Comparison of ENCODE assay signal across 24 mouse cellular contexts in the genomic region with DNA sequence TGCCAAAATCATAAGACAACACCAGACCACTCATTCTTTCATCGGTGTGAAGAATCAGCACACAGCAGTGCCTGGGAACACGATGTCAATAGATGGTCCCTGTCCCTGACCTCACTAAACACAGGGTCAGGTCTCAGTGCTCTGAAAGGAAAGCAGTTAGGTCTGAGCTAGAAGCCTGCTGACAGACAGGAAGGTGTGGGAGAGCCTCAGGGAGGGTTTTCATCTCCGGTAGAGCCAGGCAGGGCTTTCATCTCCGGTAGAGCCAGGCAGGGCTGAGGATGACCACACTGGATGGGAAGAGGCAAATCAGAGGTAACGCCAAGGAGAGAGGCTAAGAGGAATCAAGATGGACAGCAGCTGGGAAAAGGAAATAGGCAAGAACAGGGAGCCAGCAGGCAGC. TPM values are rescaled to one million over a fixed set of nuclear protein-coding genes. Genes with fewer than 3 reads are reported as not detected.
DNase-seq lines count a peak whose midpoint lies in the region; TF ChIP-seq lines count a peak whose summit lies in the region.
"Had no signal": no experiment of that assay in that cellular context is flagged by ENCODE, and none has a peak within 500 bp of the region (broad histone marks: within the 10 kb centered on the region; RNA-seq: fewer than 3 reads in every experiment).

No protein-coding gene starts in this region.

- H3K4me1 ChIP-seq in bone marrow, adult 2 months (ENCODE audit: control insufficient read depth, insufficient read depth, low read length): peaks cover 14% of the 10 kb centered on the region
- H3K4me1 ChIP-seq in heart, adult 2 months (ENCODE audit: control insufficient read depth, insufficient read depth, low read length): no peaks in the 10 kb centered on the region
- H3K4me1 ChIP-seq: embryonic facial prominence, embryonic 12.5 days had no signal

- intact Hi-C loops in heart, adult 2 months (cut with DNase I): no loop called here

- TF ChIP-seq CTCF in bone marrow, adult 2 months (IDR thresholded peaks at IDR 0.05; ENCODE audit: control insufficient read depth, insufficient read depth, low read length): no peak
- TF ChIP-seq CTCF in heart, adult 2 months (IDR thresholded peaks at IDR 0.05): no peak

- peak overlapping the region; percentile 53 for H3K4me3 ChIP-seq in bone marrow, adult 2 months (replicated peaks; ENCODE audit: control insufficient read depth, low read depth, low read length)
- H3K4me3 ChIP-seq in heart, adult 2 months: no peak overlapping the region
- H3K4me3 ChIP-seq: embryonic facial prominence, embryonic 12.5 days; heart, embryonic 15.5 days; kidney, embryonic 15.5 days; limb, embryonic 15.5 days; liver, embryonic 15.5 days; midbrain, embryonic 10.5 days; myocyte had no signal

- no peak for TF ChIP-seq EP300 in heart, adult 2 months (IDR thresholded peaks at IDR 0.05; ENCODE audit: insufficient read depth, low read depth, low read length)

- no peaks in the 10 kb centered on the region for H3K79me2 ChIP-seq in heart, adult 2 months (replicated peaks; ENCODE audit: control insufficient read depth, insufficient read depth, low read length)

- 23% methylated on average over 5 of the region's 5 CpGs for WGBS in bone marrow, adult 2 months
- 44% methylated on average over 5 of the region's 5 CpGs for WGBS in heart, adult 2 months

- no peak overlapping the region for H3K9ac ChIP-seq in heart, adult 2 months (ENCODE audit: low read depth, low read length)
- H3K9ac ChIP-seq: embryonic facial prominence, embryonic 12.5 days; forebrain, postnatal 0 days; heart, embryonic 15.5 days; kidney, embryonic 15.5 days; limb, embryonic 15.5 days; liver, embryonic 15.5 days had no signal

- peak; percentile 41 for DNase-seq in CD4-positive helper T cell, adult 2 months (ENCODE audit: low read depth, low spot score)
- DNase-seq in CD4-positive, CD25-positive, alpha-beta regulatory T cell, adult 2 months (ENCODE audit: low read depth, low spot score): peak; percentile 51
- DNase-seq in thymus, postnatal 0 days (ENCODE audit: low spot score): peak; percentile 36
- no peak for DNase-seq in heart, adult 2 months
- no peak for DNase-seq in lung, postnatal 14 days
- no peak for DNase-seq in kidney, postnatal 36 days
- DNase-seq: adrenal gland, postnatal 25 days; cerebellum, adult 9-11 months; forebrain, postnatal 0 days; gastrocnemius, postnatal 36 days; heart, postnatal 4 days; kidney, adult 11 months; kidney, postnatal 4 days; layer of hippocampus, adult 9-11 months; left cerebral cortex, postnatal 4 days had no signal

- TF ChIP-seq POLR2A in bone marrow, adult 2 months (IDR thresholded peaks at IDR 0.05; ENCODE audit: borderline replicate concordance, control insufficient read depth, low read depth, low read length): no peak
- no peak for TF ChIP-seq POLR2A in heart, adult 2 months (IDR thresholded peaks at IDR 0.05; ENCODE audit: insufficient read depth, low read depth, low read length)

- H3K36me3 ChIP-seq in heart, adult 2 months (ENCODE audit: control insufficient read depth, insufficient read depth, low read length): no peaks in the 10 kb centered on the region
- H3K36me3 ChIP-seq: embryonic facial prominence, embryonic 12.5 days; heart, embryonic 15.5 days; kidney, embryonic 15.5 days; limb, embryonic 15.5 days; liver, embryonic 15.5 days; midbrain, embryonic 10.5 days had no signal

- H3K27ac ChIP-seq in bone marrow, adult 2 months (ENCODE audit: control insufficient read depth, insufficient read depth, low read depth, low read length, poor library complexity): peak overlapping the region; percentile 42
- H3K27ac ChIP-seq in heart, adult 2 months: no peak overlapping the region
- H3K27ac ChIP-seq: embryonic facial prominence, embryonic 12.5 days; heart, embryonic 15.5 days; hindbrain, postnatal 0 days; kidney, embryonic 15.5 days; limb, embryonic 15.5 days; liver, embryonic 15.5 days; midbrain, embryonic 10.5 days had no signal

- no peaks in the 10 kb centered on the region for H3K27me3 ChIP-seq in heart, adult 2 months (ENCODE audit: control insufficient read depth, insufficient read depth, low read length)
- H3K27me3 ChIP-seq: embryonic facial prominence, embryonic 12.5 days; heart, embryonic 15.5 days; kidney, embryonic 15.5 days; limb, embryonic 15.5 days had no signal

RNA-seq across cellular contexts. Expression of gene Chst15, which starts 47.5 kb away (rescaled TPM):
- 14.3 and 34.6 TPM in 2 replicates for polyA plus RNA-seq in bone marrow, adult 2 months (2011; ENCODE audit: insufficient read depth, insufficient read length, low replicate concordance, missing spikeins)
- 5.9 and 8.2 TPM in 2 replicates for polyA plus RNA-seq in thymus, postnatal 0 days (2015; fragmentation: Nextera tagmentation; extraction: Ambion mirVana)
- 1 to 10 TPM; 6.8 to 7.3 TPM for total RNA-seq in heart, adult 2 months (2021)
- 6.3 and 7.0 TPM in 2 replicates for polyA plus RNA-seq in heart, adult 2 months (2012; rRNA removed)

Comparison
In these comparisons a context has a peak if more than half of its experiments do, and no peak if none do; other contexts are left out.
1. DNase-seq: peak in CD4-positive helper T cell, adult 2 months (single experiment), CD4-positive, CD25-positive, alpha-beta regulatory T cell, adult 2 months (single experiment) and thymus, postnatal 0 days (single experiment); none in heart, adult 2 months (0 of 2), lung, postnatal 14 days (single experiment) and kidney, postnatal 36 days (0 of 2).